Mouse (Mus musculus): Measurements from ENCODE around the gene Ogfod3.

DNA sequence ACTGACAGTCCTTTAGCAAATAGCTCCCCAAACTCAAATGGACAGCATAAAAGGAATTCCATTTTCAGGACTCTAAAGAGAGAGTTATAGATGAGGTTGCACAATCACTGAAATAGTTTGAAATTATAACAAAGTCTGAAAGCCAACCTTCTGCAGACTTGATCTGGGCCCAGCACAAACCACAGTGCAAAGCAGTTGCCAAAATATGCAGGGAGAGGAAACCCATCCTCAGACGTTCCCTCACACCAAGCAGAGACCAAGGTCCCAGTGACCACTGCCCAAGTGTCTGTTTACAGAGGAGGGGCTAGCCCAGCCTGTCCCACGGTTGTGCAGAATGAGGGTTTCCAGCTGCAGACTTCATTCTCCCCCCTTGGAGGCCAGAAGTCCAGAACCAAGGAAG lies 5.9 kb downstream of the Ogfod3 start:
- no peak for TF ChIP-seq CTCF (IDR thresholded peaks at IDR 0.05; ENCODE audit: extremely low read depth, insufficient read depth, insufficient read length, insufficient replicate concordance)
- no peak for TF ChIP-seq POLR2A (IDR thresholded peaks at IDR 0.05; ENCODE audit: low read depth, low read length)
